Mouse (Mus musculus): ENCODE data around the gene Dmd.

DNA sequence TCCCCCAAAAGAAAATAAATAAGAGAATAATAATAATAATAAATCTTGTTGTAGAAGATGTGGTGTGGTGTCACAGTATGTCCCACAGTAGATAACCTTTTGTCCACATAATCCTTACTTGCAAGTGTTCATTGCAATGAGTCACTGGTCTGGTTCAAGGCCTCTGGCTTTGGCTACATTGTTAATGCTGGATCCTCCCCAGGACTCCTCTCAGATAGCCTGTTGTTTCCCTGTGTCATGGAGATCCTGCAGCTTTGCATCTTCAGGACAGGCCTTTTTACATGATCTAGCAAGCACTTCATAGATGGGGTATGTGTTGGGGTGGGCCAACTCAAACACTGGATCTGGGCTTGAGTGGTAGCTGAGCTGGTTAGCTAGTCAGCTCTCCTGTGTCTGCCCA is 2150.0 kb downstream of the Dmd start:
- TF ChIP-seq ZNF384 (IDR thresholded peaks at IDR 0.05; ENCODE audit: low read depth, low read length) (no peak), CHD2 (IDR thresholded peaks at IDR 0.05; ENCODE audit: low read depth, low read length) (no peak), ZC3H11A (IDR thresholded peaks at IDR 0.05; ENCODE audit: borderline replicate concordance, low read depth, low read length) (no peak), MAFK (IDR thresholded peaks at IDR 0.05; ENCODE audit: insufficient read depth, low read depth, low read length) (no peak), HCFC1 (IDR thresholded peaks at IDR 0.05; ENCODE audit: borderline replicate concordance, insufficient read depth, low read length) (no peak)
